Mouse (Mus musculus) monocyte, adult 5-6 weeks (primary cell): ENCODE results near the gene Fhad1. TPM values are rescaled to one million over a fixed set of nuclear protein-coding genes. Genes with fewer than 3 reads are reported as not detected.

ENCODE experiments used
- ATAC-seq: fragments of 153-309, 156-312 bp; replicated peaks from 2 replicates; pipeline ENCODE4 v1.8.0; 2017; ENCODE audit warnings: mild to moderate bottlenecking; ENCODE audit not compliant: low TSS enrichment, insufficient number of reproducible peaks, severe bottlenecking, poor library complexity, low FRiP score
- total RNA-seq: library from RNA; stranded (forward); fragments of 200-1000, 200-491, 200-594 nt; gene quantifications from 3 replicates; pipeline ENCODE4 v1.2.3, GENCODE M21; 2017

Gene Fhad1
- total RNA-seq, 1 experiment from 2014 or later: 0.38 TPM

GRCm38 (mm10) chr4:141904710-141905109 lies 110.2 kb downstream of the Fhad1 start:
- ATAC-seq: no peak

GRCm38 (mm10) chr4:141902479-141902858 lies 112.4 kb downstream of the Fhad1 start:
- no peak for ATAC-seq

GRCm38 (mm10) chr4:141901711-141902478 lies 113.0 kb downstream of the Fhad1 start:
- ATAC-seq: no peak

GRCm38 (mm10) chr4:141900421-141900820 lies 114.5 kb downstream of the Fhad1 start:
- ATAC-seq: no peak

- no peak for ATAC-seq
Observed at GRCm38 (mm10) chr4:141899936-141900335, 114.9 kb downstream of the Fhad1 start.

GRCm38 (mm10) chr4:141898905-141899304 lies 116.0 kb downstream of the Fhad1 start:
- ATAC-seq: no peak

- ATAC-seq: no peak
Observed at GRCm38 (mm10) chr4:141897838-141898237, 117.0 kb downstream of the Fhad1 start.

GRCm38 (mm10) chr4:141897225-141897624 lies 117.7 kb downstream of the Fhad1 start:
- no peak for ATAC-seq

GRCm38 (mm10) chr4:141895772-141896171 lies 119.1 kb downstream of the Fhad1 start:
- no peak for ATAC-seq

- no peak for ATAC-seq
Observed at GRCm38 (mm10) chr4:141893157-141893784, 121.6 kb downstream of the Fhad1 start.

GRCm38 (mm10) chr4:141886385-141886968 lies 128.4 kb downstream of the Fhad1 start:
- peak; percentile 28; the same call in 1 of the 2 replicates for ATAC-seq

- ATAC-seq: no peak
Observed at GRCm38 (mm10) chr4:141885451-141885850, 129.4 kb downstream of the Fhad1 start.

- no peak for ATAC-seq
Observed at GRCm38 (mm10) chr4:141882858-141883257, 132.0 kb downstream of the Fhad1 start.

GRCm38 (mm10) chr4:141881950-141882349 lies 132.9 kb downstream of the Fhad1 start:
- ATAC-seq: no peak

- ATAC-seq: no peak
Observed at GRCm38 (mm10) chr4:141881289-141881914, 133.5 kb downstream of the Fhad1 start.

- no peak for ATAC-seq
Observed at GRCm38 (mm10) chr4:141879875-141880274, 135.0 kb downstream of the Fhad1 start.

- ATAC-seq: no peak
Observed at GRCm38 (mm10) chr4:141879074-141879473, 135.8 kb downstream of the Fhad1 start.

GRCm38 (mm10) chr4:141878621-141879020 lies 136.3 kb downstream of the Fhad1 start:
- no peak for ATAC-seq

- no peak for ATAC-seq
Observed at GRCm38 (mm10) chr4:141875481-141876108, 139.3 kb downstream of the Fhad1 start.
